Mouse (Mus musculus): Measurements from ENCODE around the gene Hoxd11. TPM values are rescaled to one million over a fixed set of nuclear protein-coding genes. Genes with fewer than 3 reads are reported as not detected.

Hoxd11 gene
- polyA plus RNA-seq, 1 experiment from 2014 or later: not detected

GRCm38 (mm10) chr2:74687698-74688555 lies 8.6 kb downstream of the Hoxd11 start:
- H3K9me3 ChIP-seq: no peaks in the 10 kb centered on the region
- no peak overlapping the region for H3K4me3 ChIP-seq (replicated peaks)
- H3K36me3 ChIP-seq: no peaks in the 10 kb centered on the region
- H3K27me3 ChIP-seq: peaks cover 97% of the 10 kb centered on the region
- no peak overlapping the region for H3K4me2 ChIP-seq (replicated peaks)
- H3K9ac ChIP-seq (replicated peaks): no peak overlapping the region
- WGBS: under 1% methylated on average over 31 of the region's 31 CpGs
- peaks cover 7% of the 10 kb centered on the region for H3K4me1 ChIP-seq (replicated peaks)
- no peak overlapping the region for H3K27ac ChIP-seq
- no peak for ATAC-seq

DNA sequence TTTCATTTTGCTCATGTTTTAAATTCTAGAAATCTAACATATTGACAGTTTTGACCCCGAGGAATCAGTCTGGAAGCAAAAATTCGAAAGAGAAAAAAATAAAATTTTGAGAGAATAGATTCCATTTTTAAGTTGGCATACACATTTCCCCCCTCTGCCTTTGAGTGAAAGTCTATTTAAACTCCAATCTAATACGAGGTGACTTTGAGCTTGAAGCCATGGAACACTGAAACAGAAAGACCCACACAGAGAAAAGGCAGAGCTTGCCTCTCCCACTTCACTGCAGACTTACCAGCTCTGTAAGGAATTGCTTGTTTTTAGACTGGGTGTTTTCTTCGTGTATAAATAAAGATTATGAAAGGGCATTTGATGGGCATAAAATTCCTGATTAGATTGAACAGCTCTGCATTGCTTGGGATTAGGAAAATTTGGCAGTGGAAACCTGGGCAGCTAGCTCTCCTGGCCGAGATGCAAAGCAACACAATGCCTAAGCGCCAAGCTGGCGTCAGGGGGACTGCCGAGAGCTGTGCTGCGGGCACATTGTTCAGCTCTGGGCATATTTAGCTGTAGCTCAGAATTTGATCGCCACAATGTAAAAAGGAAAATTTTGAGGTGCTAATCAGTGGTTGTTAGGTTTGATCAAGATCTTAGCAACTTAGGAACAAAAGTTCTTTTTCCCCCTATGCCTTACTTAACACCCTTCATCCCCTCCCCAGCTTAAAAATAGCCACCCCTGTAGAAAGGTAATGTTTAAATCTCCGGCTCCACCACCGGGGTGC lies 9.6 kb downstream of the Hoxd11 start:
- Histone ChIP-seq H3K9ac (replicated peaks) (no peak overlapping the region), H3K9me3 (no peaks in the 10 kb centered on the region), H3K4me1 (replicated peaks) (0 out of 2 replicates have a peak, but pooled peaks cover 6% of the 10 kb centered on the region), H3K4me2 (replicated peaks) (no peak overlapping the region), H3K36me3 (no peaks in the 10 kb centered on the region), H3K4me3 (replicated peaks) (no peak overlapping the region), H3K27ac (no peak overlapping the region), H3K27me3 (peaks cover 97% of the 10 kb centered on the region)
- 5% methylated on average over 12 of the region's 12 CpGs for WGBS
- no peak for ATAC-seq

GRCm38 (mm10) chr2:74689574-74690337 lies 10.4 kb downstream of the Hoxd11 start:
- H3K9me3 ChIP-seq: no peaks in the 10 kb centered on the region
- H3K27me3 ChIP-seq: peaks cover 97% of the 10 kb centered on the region
- 2% methylated on average over 24 of the region's 24 CpGs for WGBS
- 0 out of 2 replicates have a peak, but pooled peaks cover 6% of the 10 kb centered on the region for H3K4me1 ChIP-seq (replicated peaks)
- H3K36me3 ChIP-seq: no peaks in the 10 kb centered on the region
- H3K4me2 ChIP-seq (replicated peaks): no peak overlapping the region
- ATAC-seq: no peak
- no peak overlapping the region for H3K9ac ChIP-seq (replicated peaks)
- H3K4me3 ChIP-seq (replicated peaks): no peak overlapping the region
- H3K27ac ChIP-seq: no peak overlapping the region

DNA sequence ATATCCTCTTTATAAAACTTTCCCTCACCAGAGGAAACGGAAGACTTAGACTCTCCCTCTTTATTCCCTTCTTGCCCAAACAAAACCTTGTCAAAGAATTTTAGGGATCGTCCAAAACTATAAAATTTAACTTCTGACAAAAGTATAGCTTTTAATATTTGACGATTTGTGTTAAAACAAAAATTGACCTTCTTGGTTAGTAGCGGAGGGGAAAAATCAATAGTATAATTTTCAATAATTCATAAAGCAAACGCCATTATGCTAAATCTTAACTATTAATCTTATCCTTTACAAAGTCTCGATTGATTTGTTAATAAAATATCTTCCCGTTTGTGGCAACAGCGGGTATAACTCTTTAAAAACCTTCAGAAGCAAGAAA lies 11.0 kb downstream of the Hoxd11 start:
- Histone ChIP-seq H3K4me3 (replicated peaks) (no peak overlapping the region), H3K36me3 (no peaks in the 10 kb centered on the region), H3K4me1 (replicated peaks) (0 out of 2 replicates have a peak, but pooled peaks cover 6% of the 10 kb centered on the region), H3K9me3 (no peaks in the 10 kb centered on the region), H3K4me2 (replicated peaks) (no peak overlapping the region), H3K27ac (no peak overlapping the region), H3K9ac (replicated peaks) (no peak overlapping the region), H3K27me3 (peaks cover 97% of the 10 kb centered on the region)
- no peak for ATAC-seq
- WGBS: 8% methylated on average over 8 of the region's 8 CpGs

DNA sequence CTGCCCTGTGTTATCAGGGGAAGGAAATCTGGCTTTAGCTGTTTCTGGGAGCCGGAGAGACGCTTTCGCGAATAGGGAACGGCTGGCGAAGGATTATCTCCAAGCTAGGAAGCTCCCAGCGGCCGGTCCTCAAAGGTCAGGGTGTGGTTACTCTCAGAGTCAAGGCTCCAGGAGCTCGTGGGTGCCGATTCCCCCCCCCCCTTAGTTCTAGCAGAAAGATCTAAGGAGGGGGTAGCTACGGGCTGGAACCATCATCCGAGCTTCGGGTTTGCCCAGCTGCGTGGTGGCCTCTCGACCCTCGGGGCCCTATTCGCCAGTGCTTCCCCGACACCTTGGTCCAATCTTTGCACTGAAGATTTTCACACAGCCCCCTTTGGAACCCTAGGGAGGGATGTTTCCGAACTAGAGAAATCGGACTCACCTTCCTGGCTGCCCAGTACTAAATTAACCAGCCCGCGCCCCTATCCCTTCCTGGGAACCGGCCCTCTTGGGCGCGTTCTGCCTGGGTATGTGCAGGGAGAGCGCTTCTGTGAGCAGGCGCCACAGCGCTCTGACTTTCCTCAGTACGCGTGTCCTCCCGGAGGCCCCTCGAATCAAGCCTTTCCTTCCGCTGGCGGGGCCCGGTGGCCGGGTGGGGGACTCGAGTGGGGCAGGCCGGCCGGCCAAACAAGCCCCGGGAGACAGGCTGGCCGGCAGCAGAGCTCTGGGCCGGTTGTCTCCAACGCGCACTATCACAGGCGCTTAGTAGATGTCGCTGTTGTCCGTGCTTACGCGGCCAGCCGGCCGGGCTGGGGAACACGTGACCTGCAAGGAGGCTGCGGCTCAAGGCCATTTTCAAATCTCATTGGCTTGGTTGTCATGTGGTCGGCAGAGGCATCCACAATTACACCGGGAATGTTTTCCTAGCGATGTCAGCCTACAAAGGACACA lies 11.9 kb downstream of the Hoxd11 start, which contains the start of gene Hoxd10:
Gene Hoxd10 (plus strand): TSS at position 903 of the 930 bp plus-strand sequence.
- no peak within 1 kb of the TSS for H3K27ac ChIP-seq
- WGBS: 1% methylated on average over 56 of the region's 56 CpGs
- 0 out of 2 replicates have a peak within 1 kb of the TSS, but pooled peaks have one; percentile 5 for H3K4me2 ChIP-seq (replicated peaks)
- H3K27me3 ChIP-seq: peaks cover 98% of the 10 kb centered on the region
- no peak within 1 kb of the TSS for H3K9ac ChIP-seq (replicated peaks)
- H3K4me3 ChIP-seq (replicated peaks): no peak within 1 kb of the TSS
- H3K9me3 ChIP-seq: no peaks in the 10 kb centered on the region
- H3K36me3 ChIP-seq: no peaks in the 10 kb centered on the region
- 0 out of 2 replicates have a peak, but pooled peaks cover 6% of the 10 kb centered on the region for H3K4me1 ChIP-seq (replicated peaks)
- no peak for ATAC-seq

DNA sequence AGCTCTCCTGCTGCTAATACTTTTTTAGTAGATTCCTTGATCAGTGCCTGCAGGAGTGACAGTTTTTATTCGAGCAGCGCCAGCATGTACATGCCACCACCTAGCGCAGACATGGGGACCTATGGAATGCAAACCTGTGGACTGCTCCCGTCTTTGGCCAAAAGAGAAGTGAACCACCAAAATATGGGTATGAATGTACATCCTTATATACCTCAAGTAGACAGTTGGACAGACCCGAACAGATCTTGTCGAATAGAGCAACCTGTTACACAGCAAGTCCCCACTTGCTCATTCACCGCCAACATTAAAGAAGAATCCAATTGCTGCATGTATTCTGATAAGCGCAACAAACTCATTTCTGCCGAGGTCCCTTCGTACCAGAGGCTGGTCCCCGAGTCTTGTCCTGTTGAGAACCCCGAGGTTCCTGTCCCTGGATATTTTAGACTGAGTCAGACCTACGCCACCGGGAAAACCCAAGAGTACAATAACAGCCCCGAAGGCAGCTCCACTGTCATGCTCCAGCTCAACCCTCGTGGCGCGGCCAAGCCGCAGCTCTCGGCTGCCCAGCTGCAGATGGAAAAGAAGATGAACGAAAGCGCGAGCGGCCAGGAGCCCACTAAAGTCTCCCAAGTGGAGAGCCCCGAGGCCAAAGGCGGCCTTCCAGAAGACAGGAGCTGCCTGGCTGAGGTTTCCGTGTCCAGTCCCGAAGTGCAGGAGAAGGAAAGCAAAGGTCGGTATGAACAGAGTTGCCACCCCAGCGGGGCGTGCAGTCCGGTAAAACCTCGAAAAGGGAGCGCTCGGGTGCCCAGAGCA lies 12.8 kb downstream of the Hoxd11 start:
- Histone ChIP-seq H3K4me2 (replicated peaks) (no peak overlapping the region), H3K27ac (no peak overlapping the region), H3K4me3 (replicated peaks) (no peak overlapping the region), H3K9me3 (no peaks in the 10 kb centered on the region), H3K9ac (replicated peaks) (no peak overlapping the region), H3K36me3 (no peaks in the 10 kb centered on the region), H3K27me3 (peaks cover 98% of the 10 kb centered on the region), H3K4me1 (replicated peaks) (0 out of 2 replicates have a peak, but pooled peaks cover 6% of the 10 kb centered on the region)
- ATAC-seq: no peak
- 5% methylated on average over 35 of the region's 35 CpGs for WGBS

DNA sequence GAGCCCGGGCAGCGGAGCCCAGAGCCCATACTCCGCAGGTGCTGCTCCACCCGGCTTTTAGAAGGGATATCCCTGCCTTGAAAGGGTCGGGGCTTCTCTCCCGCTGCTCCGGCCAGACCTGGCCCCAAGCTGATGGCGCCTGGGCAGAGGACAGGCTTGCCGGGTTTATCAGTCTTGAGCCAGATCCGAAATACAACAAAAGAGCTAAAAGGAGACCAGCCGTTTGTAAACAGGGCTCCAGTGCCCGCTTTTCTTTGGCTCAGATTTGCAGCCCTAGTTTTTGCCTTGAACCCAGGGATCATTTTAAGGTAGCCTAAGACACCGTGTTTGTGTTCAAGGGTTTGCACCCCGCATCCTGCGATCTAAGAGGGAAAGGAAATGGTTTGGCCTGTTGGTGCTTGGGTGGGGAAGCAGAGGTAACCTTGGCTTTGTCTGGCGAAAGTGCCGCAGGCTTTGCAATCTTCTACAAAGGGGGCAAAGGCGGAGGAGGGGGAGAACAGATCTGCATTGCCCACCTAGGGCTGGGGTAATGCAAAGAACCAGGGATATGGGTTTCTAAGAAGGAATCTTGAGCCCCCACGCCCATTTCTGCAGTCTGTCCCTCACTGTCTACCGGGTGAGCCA lies 13.6 kb downstream of the Hoxd11 start:
- no peak overlapping the region for H3K27ac ChIP-seq
- H3K4me3 ChIP-seq (replicated peaks): no peak overlapping the region
- H3K9me3 ChIP-seq: no peaks in the 10 kb centered on the region
- no peak overlapping the region for H3K9ac ChIP-seq (replicated peaks)
- 2% methylated on average over 20 of the region's 20 CpGs for WGBS
- peaks cover 12% of the 10 kb centered on the region for H3K4me1 ChIP-seq (replicated peaks)
- ATAC-seq: no peak
- H3K27me3 ChIP-seq: peaks cover 98% of the 10 kb centered on the region
- H3K4me2 ChIP-seq (replicated peaks): no peak overlapping the region
- H3K36me3 ChIP-seq: no peaks in the 10 kb centered on the region

GRCm38 (mm10) chr2:74693432-74693827 lies 14.1 kb downstream of the Hoxd11 start:
- no peak overlapping the region for H3K4me3 ChIP-seq (replicated peaks)
- WGBS: 12% methylated on average over 4 of the region's 4 CpGs

DNA sequence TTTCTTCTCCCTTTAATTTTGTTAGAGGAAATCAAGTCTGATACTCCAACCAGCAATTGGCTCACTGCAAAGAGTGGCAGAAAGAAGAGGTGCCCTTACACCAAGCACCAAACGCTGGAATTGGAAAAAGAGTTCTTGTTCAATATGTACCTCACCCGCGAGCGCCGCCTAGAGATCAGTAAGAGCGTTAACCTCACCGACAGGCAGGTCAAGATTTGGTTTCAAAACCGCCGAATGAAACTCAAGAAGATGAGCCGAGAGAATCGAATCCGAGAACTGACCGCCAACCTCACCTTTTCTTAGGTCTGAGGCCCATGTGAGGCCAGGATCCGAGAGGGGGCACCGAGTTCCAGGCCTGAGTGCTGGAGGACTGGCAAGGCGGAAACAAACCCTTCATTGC lies 14.7 kb downstream of the Hoxd11 start:
- H3K9me3 ChIP-seq: no peaks in the 10 kb centered on the region
- no peaks in the 10 kb centered on the region for H3K36me3 ChIP-seq
- H3K27me3 ChIP-seq: peaks cover 98% of the 10 kb centered on the region
- H3K4me2 ChIP-seq (replicated peaks): no peak overlapping the region
- no peak for ATAC-seq
- no peak overlapping the region for H3K9ac ChIP-seq (replicated peaks)
- WGBS: 1% methylated on average over 16 of the region's 16 CpGs
- H3K4me3 ChIP-seq (replicated peaks): no peak overlapping the region
- H3K4me1 ChIP-seq (replicated peaks): peaks cover 18% of the 10 kb centered on the region
- H3K27ac ChIP-seq: no peak overlapping the region

More at GRCm38 (mm10) chr2:74693432-74693827, 14.1 kb downstream of the Hoxd11 start:
- no peaks in the 10 kb centered on the region for H3K36me3 ChIP-seq
- peaks cover 98% of the 10 kb centered on the region for H3K27me3 ChIP-seq
- H3K4me1 ChIP-seq (replicated peaks): peaks cover 17% of the 10 kb centered on the region
- H3K27ac ChIP-seq: no peak overlapping the region
- H3K9ac ChIP-seq (replicated peaks): no peak overlapping the region
- no peak for ATAC-seq
- H3K9me3 ChIP-seq: no peaks in the 10 kb centered on the region
- H3K4me2 ChIP-seq (replicated peaks): no peak overlapping the region

GRCm38 (mm10) chr2:74695383-74695782 lies 16.0 kb downstream of the Hoxd11 start:
- peaks cover 99% of the 10 kb centered on the region for H3K27me3 ChIP-seq
- H3K4me1 ChIP-seq (replicated peaks): peaks cover 18% of the 10 kb centered on the region
- H3K9ac ChIP-seq (replicated peaks): no peak overlapping the region
- H3K9me3 ChIP-seq: no peaks in the 10 kb centered on the region
- WGBS: 0% methylated on average over 1 of the region's 1 CpGs
- H3K36me3 ChIP-seq: no peaks in the 10 kb centered on the region
- ATAC-seq: no peak
- H3K4me3 ChIP-seq (replicated peaks): no peak overlapping the region
- H3K4me2 ChIP-seq (replicated peaks): no peak overlapping the region
- no peak overlapping the region for H3K27ac ChIP-seq

All from midbrain, embryonic 13.5 days (tissue).